In genomic region chr13:109299511-109300250, GRCm38 (mm10) we compare ENCODE assay signal across 20 mouse cellular contexts.
DNase-seq lines count a peak whose midpoint lies in the region; ATAC-seq lines count a peak whose summit lies in the region.
"Had no signal": no experiment of that assay in that cellular context is flagged by ENCODE, and none has a peak within 500 bp of the region (broad histone marks: within the 10 kb centered on the region; RNA-seq: fewer than 3 reads in every experiment).

No protein-coding gene starts in this region.

- intact Hi-C loops in left cerebral cortex, postnatal 4 days (cut with DNase I) = no loop called here

- peak; percentile 61 for DNase-seq in forebrain, embryonic 14.5 days (ENCODE audit: low spot score)
- peak; percentile 34 for DNase-seq in left cerebral cortex, adult 11 months (ENCODE audit: low spot score)
- no peak for DNase-seq in left cerebral cortex, postnatal 4 days
- peak; percentile 52 for DNase-seq in brain, adult 2 months (ENCODE audit: low read depth, low spot score)
- peak; percentile 27 for DNase-seq in telencephalon, adult 2 months (ENCODE audit: low read depth, low spot score)
- no peak for DNase-seq in yolk sac, embryonic 10.5 days (ENCODE audit: low spot score)
- DNase-seq: cerebellum, adult 11 months; cerebellum, postnatal 14 days; gastrocnemius, postnatal 14 days; liver; lung, postnatal 10 days; right cerebral cortex, postnatal 25 days had no signal

- 88% methylated on average over 12 of the region's 12 CpGs for WGBS in forebrain, embryonic 14.5 days
- 85% methylated on average over 12 of the region's 12 CpGs for WGBS in forebrain, embryonic 15.5 days

- H3K4me3 ChIP-seq in forebrain, embryonic 14.5 days (ENCODE audit: low read depth, low read length) = no peak overlapping the region
- H3K4me3 ChIP-seq in forebrain, embryonic 15.5 days = no peak overlapping the region
- H3K4me3 ChIP-seq: embryonic facial prominence, embryonic 15.5 days; heart, embryonic 15.5 days; midbrain, embryonic 13.5 days; myocyte had no signal

- H3K9me3 ChIP-seq in forebrain, embryonic 14.5 days (replicated peaks; ENCODE audit: control insufficient read depth, low read length) = no peaks in the 10 kb centered on the region
- H3K9me3 ChIP-seq in forebrain, embryonic 15.5 days = no peaks in the 10 kb centered on the region
- H3K9me3 ChIP-seq: embryonic facial prominence, embryonic 15.5 days; heart, embryonic 15.5 days; midbrain, embryonic 13.5 days had no signal

- H3K4me1 ChIP-seq in forebrain, embryonic 14.5 days (ENCODE audit: control insufficient read depth, insufficient read depth, low read length) = no peaks in the 10 kb centered on the region
- H3K4me1 ChIP-seq in forebrain, embryonic 15.5 days = no peaks in the 10 kb centered on the region
- H3K4me1 ChIP-seq: embryonic facial prominence, embryonic 15.5 days had no signal

- no peak overlapping the region for H3K27ac ChIP-seq in forebrain, embryonic 14.5 days (ENCODE audit: low read depth, low read length)
- no peak overlapping the region for H3K27ac ChIP-seq in forebrain, embryonic 15.5 days (replicated peaks)
- H3K27ac ChIP-seq: embryonic facial prominence, embryonic 15.5 days; heart, embryonic 15.5 days; kidney, postnatal 0 days; midbrain, embryonic 13.5 days had no signal

- no peak overlapping the region for H3K9ac ChIP-seq in forebrain, embryonic 14.5 days (ENCODE audit: low read length)
- no peak overlapping the region for H3K9ac ChIP-seq in forebrain, embryonic 15.5 days (replicated peaks)
- H3K9ac ChIP-seq: embryonic facial prominence, embryonic 15.5 days; heart, embryonic 15.5 days; midbrain, embryonic 13.5 days had no signal

- no peak overlapping the region for H3K4me2 ChIP-seq in forebrain, embryonic 14.5 days (ENCODE audit: low read length)
- H3K4me2 ChIP-seq in forebrain, embryonic 15.5 days (replicated peaks) = no peak overlapping the region
- H3K4me2 ChIP-seq: embryonic facial prominence, embryonic 15.5 days; heart, embryonic 15.5 days; midbrain, embryonic 13.5 days had no signal

- no peaks in the 10 kb centered on the region for H3K27me3 ChIP-seq in forebrain, embryonic 14.5 days (replicated peaks; ENCODE audit: control insufficient read depth, insufficient read depth, low read length)
- H3K27me3 ChIP-seq in forebrain, embryonic 15.5 days = no peaks in the 10 kb centered on the region
- H3K27me3 ChIP-seq: embryonic facial prominence, embryonic 15.5 days; heart, embryonic 15.5 days; midbrain, embryonic 13.5 days had no signal

- ATAC-seq in forebrain, embryonic 14.5 days = no peak
- ATAC-seq in forebrain, embryonic 15.5 days (replicated peaks) = no peak
- ATAC-seq: hindbrain, embryonic 16.5 days; intestine, embryonic 16.5 days; midbrain, embryonic 13.5 days had no signal

- no peaks in the 10 kb centered on the region for H3K36me3 ChIP-seq in forebrain, embryonic 14.5 days (ENCODE audit: control insufficient read depth, insufficient read depth, low read length)
- no peaks in the 10 kb centered on the region for H3K36me3 ChIP-seq in forebrain, embryonic 15.5 days
- H3K36me3 ChIP-seq: embryonic facial prominence, embryonic 15.5 days; heart, embryonic 15.5 days; midbrain, embryonic 13.5 days had no signal

Comparison
In these comparisons a context has a peak if more than half of its experiments do, and no peak if none do; other contexts are left out.
1. DNase-seq: peak in forebrain, embryonic 14.5 days (single experiment), left cerebral cortex, adult 11 months (single experiment), brain, adult 2 months (single experiment) and telencephalon, adult 2 months (single experiment); none in left cerebral cortex, postnatal 4 days (single experiment) and yolk sac, embryonic 10.5 days (single experiment).